Mouse (Mus musculus) ES-E14 (cell line): ENCODE results near the gene Slc4a4. TPM values are rescaled to one million over a fixed set of nuclear protein-coding genes. Genes with fewer than 3 reads are reported as not detected.

Experiments used
- DNase-seq: peaks from one replicate; pipeline ENCODE4 v3.0.0-alpha.2; 2013; ENCODE audit warnings: low read depth, low spot score
- H3K27ac ChIP-seq: 2 replicates; pipeline ENCODE4 v1.5.1; 2012; ENCODE audit warnings: low read depth, mild to moderate bottlenecking, low read length, moderate library complexity, mixed read lengths; ENCODE audit not compliant: poor library complexity, insufficient read depth, severe bottlenecking
- H3K36me3 ChIP-seq: 2 replicates; pipeline ENCODE4 v1.6.1; 2012; ENCODE audit warnings: mild to moderate bottlenecking, low read length, moderate library complexity, mixed read lengths; ENCODE audit not compliant: control insufficient read depth, poor library complexity, insufficient read depth, severe bottlenecking
- H3K4me1 ChIP-seq, 2 experiments: fragments of 150-350 bp in 1 of 2; sonication (generic) in 1 of 2; 2 replicates each; pipeline ENCODE4 v1.6.1; 2012; ENCODE audit warnings: low read length in 2 of 2, mild to moderate bottlenecking in 1 of 2, mixed read lengths in 1 of 2; ENCODE audit not compliant: control insufficient read depth in 2 of 2, insufficient read depth in 2 of 2, poor library complexity in 1 of 2
- H3K4me3 ChIP-seq, 2 experiments: fragments of 150-350 bp in 1 of 2; sonication (generic) in 1 of 2; 2 replicates each; pipeline ENCODE4 v1.5.1; 2012; ENCODE audit warnings: low read length in 2 of 2, low read depth in 1 of 2, mild to moderate bottlenecking in 1 of 2, mixed read lengths in 1 of 2; ENCODE audit not compliant: insufficient read depth in 1 of 2, poor library complexity in 1 of 2, severe bottlenecking in 1 of 2
- H3K9ac ChIP-seq: 2 replicates; pipeline ENCODE4 v1.6.1; 2012; ENCODE audit warnings: low read depth, mild to moderate bottlenecking, low read length, mixed read lengths; ENCODE audit not compliant: poor library complexity, insufficient read depth, severe bottlenecking
- H3K9me3 ChIP-seq: fragments of 150-350 bp; sonication (generic); 2 replicates; pipeline ENCODE4 v1.6.1; 2012; ENCODE audit warnings: low read depth, mild to moderate bottlenecking, low read length; ENCODE audit not compliant: control insufficient read depth, insufficient read depth
- CHD2 ChIP-seq: IDR thresholded peaks from 2 replicates; pipeline ENCODE4 v1.6.1; 2014; ENCODE audit warnings: mild to moderate bottlenecking, low read depth, low read length, inconsistent platforms
- HCFC1 ChIP-seq: IDR thresholded peaks from 2 replicates; pipeline ENCODE4 v1.6.1; 2012; ENCODE audit warnings: low read length, inconsistent platforms, borderline replicate concordance; ENCODE audit not compliant: insufficient read depth
- MAFK ChIP-seq: IDR thresholded peaks from 2 replicates; pipeline ENCODE4 v1.6.1; 2014; ENCODE audit warnings: mild to moderate bottlenecking, low read depth, low read length, inconsistent platforms; ENCODE audit not compliant: insufficient read depth
- ZC3H11A ChIP-seq: IDR thresholded peaks from 2 replicates; pipeline ENCODE4 v1.6.1; 2012; ENCODE audit warnings: low read depth, mild to moderate bottlenecking, inconsistent platforms, low read length, borderline replicate concordance
- ZNF384 ChIP-seq: IDR thresholded peaks from 2 replicates; pipeline ENCODE4 v1.6.1; 2012; ENCODE audit warnings: low read depth, low read length, inconsistent platforms
- in situ Hi-C, 2 experiments: fragments of 600-800 bp; cut with MboI; formaldehyde crosslinking; loops; one replicate each; pipeline ENCODE4 v1.15.1; 2025; ENCODE audit warnings: low sequenced_read_pairs in 2 of 2, inconsistent platforms in 1 of 2; ENCODE audit not compliant: unreplicated experiment in 2 of 2
- total RNA-seq: library from RNA; depleted of rRNA; stranded (reverse); fragments of 300-350 nt; gene quantifications from 2 replicates; pipeline ENCODE4 v1.2.3, GENCODE M21; 2012

Gene Slc4a4
- total RNA-seq, 1 experiment: 2.5 TPM

GRCm38 (mm10) chr5:89071957-89072356 lies 185.3 kb downstream of the Slc4a4 start:
- no peaks in the 10 kb centered on the region for H3K4me1 ChIP-seq
- H3K4me3 ChIP-seq: no peak overlapping the region
- in situ Hi-C loops: no loop called here
- DNase-seq: no peak
- H3K9ac ChIP-seq: no peak overlapping the region
- no peak overlapping the region for H3K27ac ChIP-seq
- no peaks in the 10 kb centered on the region for H3K36me3 ChIP-seq
- H3K9me3 ChIP-seq: no peaks in the 10 kb centered on the region
- TF ChIP-seq HCFC1 (no peak), CHD2 (no peak), MAFK (no peak), ZNF384 (no peak), ZC3H11A (no peak)

GRCm38 (mm10) chr5:89077711-89078110 lies 191.1 kb downstream of the Slc4a4 start:
- Histone ChIP-seq H3K9ac (no peak overlapping the region), H3K4me3 (no peak overlapping the region), H3K4me1 (no peaks in the 10 kb centered on the region), H3K36me3 (no peaks in the 10 kb centered on the region), H3K9me3 (no peaks in the 10 kb centered on the region), H3K27ac (no peak overlapping the region)
- TF ChIP-seq MAFK (no peak), ZC3H11A (no peak), ZNF384 (no peak), CHD2 (no peak), HCFC1 (no peak)
- in situ Hi-C loops: no loop called here
- DNase-seq: no peak

DNA sequence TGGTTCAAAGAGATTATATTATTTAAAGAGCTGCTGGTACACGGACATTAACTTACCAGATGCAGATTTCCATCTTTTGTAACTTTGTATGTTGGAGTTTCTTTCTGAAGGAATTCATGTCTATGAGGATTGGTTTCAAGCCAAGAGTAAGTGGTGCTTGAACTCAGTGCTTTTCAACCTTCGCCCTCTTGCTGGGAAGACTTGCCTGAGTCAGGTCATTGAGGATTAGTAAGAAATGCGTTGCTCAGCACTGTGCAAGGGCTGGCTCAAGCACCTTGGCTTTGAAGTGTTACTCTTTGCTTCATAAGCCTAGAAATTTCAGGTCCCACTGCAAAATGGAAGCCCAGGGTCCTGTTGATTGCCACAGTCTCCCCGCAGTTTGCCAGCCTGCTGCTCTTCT lies 196.9 kb downstream of the Slc4a4 start:
- Histone ChIP-seq H3K4me3 (no peak overlapping the region), H3K27ac (no peak overlapping the region), H3K4me1 (no peaks in the 10 kb centered on the region), H3K9ac (no peak overlapping the region), H3K9me3 (no peaks in the 10 kb centered on the region), H3K36me3 (no peaks in the 10 kb centered on the region)
- in situ Hi-C loops: no loop called here
- DNase-seq: no peak
- no peak for TF ChIP-seq MAFK
- TF ChIP-seq HCFC1: no peak
- TF ChIP-seq ZC3H11A: no peak
- TF ChIP-seq ZNF384: no peak
- TF ChIP-seq CHD2: no peak

- Histone ChIP-seq H3K9ac (no peak overlapping the region), H3K9me3 (no peaks in the 10 kb centered on the region), H3K36me3 (no peaks in the 10 kb centered on the region), H3K4me1 (no peaks in the 10 kb centered on the region), H3K27ac (no peak overlapping the region), H3K4me3 (no peak overlapping the region)
- TF ChIP-seq ZNF384 (no peak), HCFC1 (no peak), CHD2 (no peak), MAFK (no peak), ZC3H11A (no peak)
- in situ Hi-C loops: no loop called here
- DNase-seq: no peak
These were observed 201.3 kb downstream of the Slc4a4 start for GRCm38 (mm10) chr5:89087916-89088315.

DNA sequence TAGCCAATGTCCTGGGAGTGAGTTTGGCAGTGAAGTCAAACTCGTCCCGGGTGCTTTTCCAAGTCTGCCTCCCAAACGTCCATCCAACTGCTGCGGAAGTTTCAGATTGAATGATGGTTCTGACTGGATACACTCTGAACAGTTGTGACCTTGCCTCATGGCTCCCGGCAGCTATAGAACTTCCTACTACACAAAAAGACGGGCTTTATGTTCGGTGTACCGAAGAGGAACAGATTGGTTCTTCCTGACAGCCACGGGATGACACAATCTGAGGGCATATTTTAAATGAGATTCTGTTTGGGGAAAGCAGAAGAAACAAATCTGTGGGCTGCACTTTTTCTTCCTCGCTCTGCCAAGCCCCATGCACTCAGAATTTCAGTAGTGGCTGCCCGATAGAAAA lies 201.8 kb downstream of the Slc4a4 start:
- H3K9ac ChIP-seq: no peak overlapping the region
- in situ Hi-C loops: no loop called here
- no peaks in the 10 kb centered on the region for H3K36me3 ChIP-seq
- no peak overlapping the region for H3K27ac ChIP-seq
- H3K4me3 ChIP-seq: no peak overlapping the region
- DNase-seq: no peak
- TF ChIP-seq HCFC1 (no peak), ZC3H11A (no peak), ZNF384 (no peak), CHD2 (no peak), MAFK (no peak)
- no peaks in the 10 kb centered on the region for H3K4me1 ChIP-seq
- H3K9me3 ChIP-seq: no peaks in the 10 kb centered on the region
